Mouse (Mus musculus): ENCODE data around the gene Rap1gap2. TPM values are rescaled to one million over a fixed set of nuclear protein-coding genes. Genes with fewer than 3 reads are reported as not detected.

Gene Rap1gap2
- polyA plus RNA-seq, 1 experiment from 2014 or later, result 5.5 TPM

Other genes starting within 250 kb of the Rap1gap2 start
- gene Olfr412, start 248.8 kb downstream of the Rap1gap2 start, polyA plus RNA-seq (2015; fragmentation: Nextera tagmentation; extraction: Ambion mirVana), result not detected in 2 replicates
- 0.17 TPM in 2 replicates for gene Ccdc92b, start 8.7 kb upstream of the Rap1gap2 start, polyA plus RNA-seq (2015; fragmentation: Nextera tagmentation; extraction: Ambion mirVana)
- 44.6 and 46.3 TPM in 2 replicates for gene Cluh, start 38.6 kb upstream of the Rap1gap2 start, polyA plus RNA-seq (2015; fragmentation: Nextera tagmentation; extraction: Ambion mirVana)
- gene Pafah1b1, start 113.8 kb upstream of the Rap1gap2 start, polyA plus RNA-seq (2015; fragmentation: Nextera tagmentation; extraction: Ambion mirVana), result 34.4 and 36.9 TPM in 2 replicates
- 53.3 and 59.4 TPM in 2 replicates for gene Mettl16, start 159.9 kb upstream of the Rap1gap2 start, polyA plus RNA-seq (2015; fragmentation: Nextera tagmentation; extraction: Ambion mirVana)
- gene Mnt, start 220.0 kb upstream of the Rap1gap2 start, polyA plus RNA-seq (2015; fragmentation: Nextera tagmentation; extraction: Ambion mirVana), result 4.7 and 4.8 TPM in 2 replicates